Mouse (Mus musculus) left cerebral cortex, postnatal 25 days (tissue): ENCODE results near the gene Pkn3. TPM values are rescaled to one million over a fixed set of nuclear protein-coding genes. Genes with fewer than 3 reads are reported as not detected.

ENCODE experiments used
- DNase-seq, 2 experiments: peaks; one replicate each; pipeline ENCODE4 v3.0.0; 2022; ENCODE audit warnings: low spot score in 2 of 2, mixed read lengths in 1 of 2
- intact Hi-C: fragments of 180-260 bp; cut with DNase I; formaldehyde crosslinking; loops from one replicate; pipeline ENCODE4 v1.15.1; 2025
- total RNA-seq, 2 experiments: library from RNA; stranded (reverse); gene quantifications; 2 replicates each; pipeline ENCODE4 v1.2.3; 2021

The Pkn3 gene
- total RNA-seq, 2 experiments from 2014 or later = 1.6 to 2.4 TPM

DNA sequence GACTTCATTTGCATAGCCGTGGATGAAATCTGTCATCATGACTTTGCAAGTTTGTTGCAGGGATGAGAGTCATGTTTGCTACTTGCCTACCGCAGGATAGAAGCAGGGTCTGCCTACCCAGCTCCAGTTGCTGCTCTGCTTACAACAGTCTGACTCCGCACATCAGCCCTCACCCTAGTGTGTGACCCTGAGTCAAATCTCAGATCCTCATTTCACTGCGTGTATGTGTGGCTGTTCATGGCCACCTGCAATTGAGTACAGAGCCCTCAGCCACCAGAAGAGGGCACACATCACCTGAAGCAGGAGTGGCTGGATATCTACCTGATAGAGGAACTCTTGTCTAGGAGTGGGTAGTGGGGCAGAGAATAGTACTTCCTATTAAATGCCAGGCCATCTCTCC lies 9.8 kb downstream of the Pkn3 start:
- no peak for DNase-seq
- intact Hi-C loops = no loop called here

DNA sequence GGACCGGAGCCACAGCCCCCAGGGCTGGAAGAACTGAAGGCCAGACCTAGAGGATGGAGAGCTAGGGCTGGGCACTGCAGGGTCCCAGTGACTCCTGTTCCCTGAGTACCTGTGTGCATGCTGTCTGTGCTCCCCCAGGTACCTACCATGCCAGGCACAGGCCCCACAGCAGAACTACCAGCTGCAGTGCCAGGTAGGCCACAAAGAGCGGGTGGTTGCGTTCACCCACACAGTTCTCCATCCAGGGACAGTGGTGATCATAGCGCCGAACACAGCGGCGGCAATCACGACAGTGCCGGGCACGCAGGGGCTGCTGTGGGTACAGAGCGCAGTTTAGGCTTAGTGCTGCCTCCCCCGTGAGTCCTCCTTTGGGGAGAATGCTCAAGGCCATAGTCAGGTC lies 14.0 kb downstream of the Pkn3 start:
- intact Hi-C loops = no loop called here
- DNase-seq = no peak

DNA sequence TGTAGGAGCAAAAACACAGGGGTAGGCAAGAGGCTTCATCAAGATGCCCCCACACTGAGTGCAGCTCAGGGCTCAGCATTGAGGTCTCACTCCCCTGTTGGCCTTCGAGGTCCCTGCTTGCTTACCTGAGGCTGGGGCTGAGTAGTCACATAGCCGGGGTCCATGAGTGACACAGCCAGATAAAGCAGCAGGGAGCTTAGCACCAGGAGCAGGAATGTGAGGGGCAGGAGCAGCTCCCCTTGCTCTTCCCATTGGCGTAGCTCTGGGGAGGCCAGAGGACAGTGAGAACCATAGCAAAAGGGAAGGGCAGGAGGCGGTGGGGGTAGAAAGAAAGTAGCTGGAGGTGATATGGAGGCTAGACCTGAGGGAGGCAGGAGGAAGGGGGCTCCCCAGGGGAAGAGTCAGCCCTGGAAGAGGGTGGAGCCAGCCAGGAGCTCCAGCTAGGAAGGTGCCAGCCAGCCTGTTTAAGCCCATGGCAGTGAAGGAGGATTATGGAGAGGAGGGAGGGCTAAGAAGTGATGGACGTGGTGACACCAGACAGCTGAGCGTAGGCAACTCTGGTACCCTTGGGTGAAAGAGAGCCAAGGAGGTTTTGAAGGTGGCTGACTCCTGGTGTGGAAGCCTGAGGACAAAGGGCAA lies 14.9 kb downstream of the Pkn3 start:
- intact Hi-C loops = no loop called here

DNA sequence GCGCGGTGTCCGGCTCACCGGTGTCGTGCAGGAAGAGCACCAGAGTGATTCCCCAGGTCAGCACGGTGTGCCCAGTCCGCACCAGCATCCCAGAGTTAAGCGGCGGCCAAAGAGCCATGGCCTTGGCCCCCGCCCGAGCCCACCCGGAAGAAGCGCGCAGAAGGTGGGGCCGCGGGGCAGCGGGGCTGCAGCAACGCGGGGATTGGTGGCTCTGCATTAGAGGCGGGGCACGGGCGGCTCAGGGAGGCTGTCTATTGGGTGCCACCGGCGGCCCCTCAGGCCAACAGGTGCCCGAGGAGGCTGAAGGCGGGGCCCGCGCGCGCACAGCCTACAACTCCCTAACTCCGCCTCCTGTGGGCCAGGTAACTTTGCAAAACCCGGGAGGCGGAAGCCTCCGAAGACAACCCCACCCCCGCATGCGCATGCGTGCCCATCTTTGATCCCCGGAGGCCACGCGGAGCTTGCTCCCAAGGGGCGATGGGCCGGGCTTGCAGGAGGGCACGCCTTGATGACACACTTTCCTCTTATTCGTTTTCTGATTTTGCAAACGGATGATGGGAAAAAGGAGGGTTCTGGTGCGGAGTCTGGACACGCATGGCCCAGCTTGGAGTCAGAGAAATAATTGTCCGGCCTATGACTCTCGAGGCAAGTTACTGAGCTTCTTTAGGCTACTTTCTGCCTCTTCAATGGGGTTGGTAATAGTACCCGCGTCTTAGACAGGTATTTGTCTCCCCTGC lies 16.2 kb downstream of the Pkn3 start, which contains the start of gene Zdhhc12:
Zdhhc12 (minus strand) TSS at position 178 of the 737 bp plus-strand sequence.
- intact Hi-C loops = no loop called here
- peak; percentile 91 to 95 for DNase-seq

More for the DNA sequence above, 14.9 kb downstream of the Pkn3 start:
- no peak for DNase-seq

DNA sequence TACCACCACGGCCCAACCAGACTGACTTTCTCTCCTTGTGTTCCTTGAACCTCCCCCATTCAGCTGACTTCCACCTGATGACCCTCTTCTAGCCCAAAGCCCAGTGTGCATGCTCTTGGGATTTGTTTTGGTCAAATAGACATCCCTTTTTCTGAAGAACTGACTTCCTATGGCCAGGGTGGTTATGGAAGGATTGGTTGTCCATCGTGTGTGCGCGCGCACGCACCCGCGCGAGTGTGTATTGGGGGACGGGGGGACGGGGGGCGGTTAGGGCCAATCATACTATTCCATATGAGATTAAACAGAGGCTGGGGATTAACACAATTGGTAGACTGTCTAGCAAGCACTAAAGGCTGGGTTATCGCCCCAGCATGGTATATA lies 16.7 kb downstream of the Pkn3 start:
- DNase-seq = no peak

DNA sequence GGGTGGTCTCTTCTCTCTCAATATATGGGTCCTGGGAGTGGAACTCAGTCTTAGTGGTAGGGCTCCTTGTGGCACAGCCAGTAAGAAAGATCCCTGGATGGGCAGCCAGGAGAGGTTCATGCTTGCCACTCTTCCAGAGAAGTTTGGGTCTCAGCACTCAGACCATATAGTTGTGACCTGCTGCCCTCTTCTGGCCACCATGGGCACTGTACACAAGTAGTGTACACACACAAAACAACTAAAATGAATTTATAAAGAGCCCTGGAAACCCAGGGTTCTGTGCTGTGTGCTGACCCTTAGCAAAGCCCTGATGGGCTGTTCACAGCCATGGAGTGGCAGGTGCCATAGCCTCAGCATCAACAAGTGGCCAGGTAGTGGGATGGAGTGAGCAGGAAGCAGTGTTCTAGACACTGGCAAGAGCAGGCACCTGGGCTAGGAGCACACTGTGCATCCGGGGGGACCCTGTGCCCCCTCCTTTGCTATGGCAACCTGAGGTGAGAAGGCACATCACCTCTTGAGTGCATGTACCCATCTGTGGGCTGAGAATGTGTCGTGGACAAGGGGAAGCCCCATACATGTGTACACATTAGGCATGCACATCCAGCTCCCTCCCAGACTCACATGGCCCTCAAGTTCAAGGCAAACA lies 18.5 kb downstream of the Pkn3 start:
- DNase-seq = no peak
- intact Hi-C loops = loop anchor here (2.0 kb wide), 1 partner anchor 53 kb away; no protein-coding TSS in a partner anchor

More for the DNA sequence above, 16.7 kb downstream of the Pkn3 start:
- intact Hi-C loops = no loop called here

DNA sequence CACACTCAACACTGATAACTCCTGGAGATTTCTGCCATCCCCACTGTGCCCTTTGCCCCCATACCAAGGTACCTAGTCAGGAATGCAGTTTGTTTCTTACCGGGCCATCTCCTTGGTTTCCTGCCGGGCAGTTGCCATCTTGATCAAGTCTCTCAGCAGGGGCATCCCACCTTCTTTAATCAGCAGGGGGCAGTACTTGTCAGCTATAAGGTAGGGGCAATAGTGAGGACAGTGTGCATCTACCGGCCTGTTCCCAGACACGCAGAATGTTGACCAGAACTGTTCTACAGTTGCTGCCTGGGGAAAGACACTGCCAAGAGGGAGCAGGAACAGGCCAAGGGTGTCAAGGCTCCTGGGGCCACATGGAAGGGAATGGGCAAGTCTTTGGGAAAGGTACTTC lies 22.7 kb downstream of the Pkn3 start:
- no peak for DNase-seq
- intact Hi-C loops = no loop called here

DNA sequence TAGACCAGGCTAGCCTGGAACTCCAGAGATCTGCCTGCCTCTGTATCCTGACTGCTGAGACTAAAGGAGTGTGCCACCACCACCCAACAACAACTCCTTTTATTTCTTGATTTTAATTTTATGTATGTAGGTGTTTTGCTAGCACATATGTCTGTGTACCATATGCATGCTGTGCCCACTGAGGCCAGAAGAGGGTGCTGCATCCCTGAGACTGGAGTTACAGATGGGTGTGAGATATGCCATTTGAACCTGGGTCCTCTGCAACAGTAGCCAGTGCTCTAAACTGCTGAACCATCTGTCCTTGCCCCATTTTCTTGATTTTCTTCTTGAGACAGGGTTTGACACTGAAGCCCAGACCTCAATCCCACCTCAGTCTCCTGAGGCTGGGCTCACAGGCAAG lies 28.9 kb downstream of the Pkn3 start:
- peak; percentile 35 to 48 for DNase-seq
- intact Hi-C loops = no loop called here

DNA sequence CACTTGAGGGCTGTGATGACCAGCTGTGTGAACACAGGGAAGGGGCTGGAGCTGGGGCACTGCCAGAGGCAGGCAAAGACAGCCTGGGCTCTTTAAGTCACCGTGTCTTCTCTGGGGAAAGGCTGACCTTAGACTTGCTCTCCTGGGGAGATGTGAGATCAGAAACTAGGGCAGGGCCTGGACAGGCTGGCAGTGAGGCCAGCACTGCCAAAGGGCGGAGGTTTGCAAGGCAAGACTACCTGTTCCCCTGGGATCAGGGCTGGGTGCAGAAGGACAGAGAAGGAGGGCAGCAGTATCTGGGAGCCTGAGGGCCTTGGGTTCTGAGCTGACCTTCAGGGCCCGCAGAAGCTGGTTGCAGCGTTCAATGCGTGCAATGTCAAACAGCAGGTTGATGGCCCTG lies 30.2 kb downstream of the Pkn3 start:
- intact Hi-C loops = no loop called here
- DNase-seq = no peak

DNA sequence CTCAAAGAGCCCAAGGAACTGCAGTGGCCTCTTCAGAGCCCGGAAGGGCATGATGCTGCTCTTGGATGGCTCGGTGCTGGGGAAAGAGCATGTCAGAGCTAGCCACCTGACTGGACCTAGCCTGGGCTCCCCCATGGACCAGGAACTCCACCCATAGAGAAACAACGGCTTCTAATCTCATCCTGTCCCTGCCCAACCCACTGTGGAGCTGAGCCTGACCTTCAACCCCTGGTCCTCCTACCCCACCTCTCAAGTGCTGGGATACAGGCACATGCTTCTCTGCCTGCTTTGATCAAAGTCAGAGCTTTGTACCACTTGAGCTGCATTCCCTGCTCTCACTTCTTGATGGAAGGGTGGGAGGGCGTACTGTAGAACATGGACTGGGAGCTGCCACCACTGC lies 30.8 kb downstream of the Pkn3 start:
- DNase-seq = no peak
- intact Hi-C loops = no loop called here

DNA sequence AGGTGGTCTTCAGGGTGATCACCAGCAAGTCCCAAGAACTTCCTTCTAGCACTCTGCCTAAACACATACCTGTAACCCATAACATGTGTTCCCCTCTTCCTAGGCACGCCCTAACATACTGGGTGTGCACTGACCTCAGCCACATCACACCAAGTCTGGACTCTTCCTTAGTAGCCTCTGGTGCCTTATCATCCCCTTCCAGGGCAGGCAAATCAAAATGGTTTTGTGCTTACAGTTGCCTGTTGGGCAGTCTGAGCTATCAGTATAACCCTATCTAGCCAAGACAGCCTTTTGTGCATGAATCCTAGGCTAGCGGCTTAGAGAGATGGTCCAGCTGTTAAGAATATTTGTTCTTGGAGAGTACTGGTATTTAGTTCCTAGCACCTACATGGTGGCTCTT lies 34.0 kb downstream of the Pkn3 start:
- DNase-seq = no peak
- intact Hi-C loops = no loop called here

DNA sequence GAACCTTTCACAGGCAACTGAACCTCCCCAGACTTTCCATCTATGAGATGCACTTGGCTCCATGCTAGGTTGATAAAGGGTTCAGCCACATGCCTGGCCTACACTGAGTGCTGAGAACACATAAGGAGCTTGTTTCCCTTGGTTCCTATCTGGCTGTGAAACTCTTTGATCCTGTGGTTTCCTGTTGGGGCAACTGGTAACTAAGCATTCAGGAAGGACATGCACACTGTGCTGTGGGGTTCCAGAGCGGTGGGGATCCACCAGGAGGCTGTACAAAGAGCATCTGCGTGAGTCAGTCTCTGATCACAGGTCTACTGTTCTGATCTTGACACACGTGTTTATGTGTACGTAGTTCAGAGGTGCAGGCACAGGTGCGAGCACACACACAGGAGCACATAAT lies 35.1 kb downstream of the Pkn3 start:
- intact Hi-C loops = no loop called here
- DNase-seq = no peak

DNA sequence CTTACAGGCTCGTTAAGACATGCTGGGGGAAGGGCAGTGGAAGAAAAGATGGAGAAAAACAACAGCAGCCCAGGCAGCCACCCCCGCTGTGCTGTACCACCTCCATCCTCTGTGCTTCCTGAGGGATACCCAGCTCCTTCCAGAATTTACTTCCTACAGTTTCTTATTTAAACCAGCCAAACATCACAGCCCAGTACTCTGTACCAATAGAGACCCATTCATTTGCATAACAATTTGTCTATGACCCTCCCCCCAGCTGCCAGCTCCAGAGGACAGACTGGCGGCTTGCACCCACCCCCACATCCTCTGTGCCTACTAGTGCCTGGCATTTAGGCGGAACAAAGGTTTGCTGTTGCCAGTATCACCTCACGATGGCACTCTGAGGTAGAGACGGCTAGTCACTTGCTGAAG lies 42.2 kb downstream of the Pkn3 start:
- peak; percentile 79 to 92 for DNase-seq
- intact Hi-C loops = loop anchor here (5.0 kb wide), 1 partner anchor 52 kb away; no protein-coding TSS in a partner anchor

DNA sequence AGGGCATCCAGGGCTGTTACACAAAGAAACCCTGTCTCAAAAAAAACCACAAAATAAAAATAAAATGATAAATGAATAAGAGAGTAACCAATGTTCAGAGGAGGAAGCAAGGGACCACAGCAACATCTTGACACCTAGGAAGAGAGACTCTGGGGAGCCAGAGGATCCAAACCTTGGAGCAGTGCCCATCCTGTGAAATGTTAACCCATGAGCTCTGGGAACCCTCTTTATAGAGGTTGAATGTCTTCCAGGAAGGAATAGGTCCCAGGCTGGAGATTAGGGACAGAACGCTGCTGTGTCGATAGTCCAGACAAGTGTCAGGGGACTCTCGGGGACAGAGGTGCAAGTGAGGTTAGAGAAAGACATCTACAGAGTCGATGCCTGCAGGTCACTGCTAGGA lies 42.8 kb downstream of the Pkn3 start:
- DNase-seq = no peak
- intact Hi-C loops = loop anchor here (5.0 kb wide), 1 partner anchor 53 kb away; no protein-coding TSS in a partner anchor

DNA sequence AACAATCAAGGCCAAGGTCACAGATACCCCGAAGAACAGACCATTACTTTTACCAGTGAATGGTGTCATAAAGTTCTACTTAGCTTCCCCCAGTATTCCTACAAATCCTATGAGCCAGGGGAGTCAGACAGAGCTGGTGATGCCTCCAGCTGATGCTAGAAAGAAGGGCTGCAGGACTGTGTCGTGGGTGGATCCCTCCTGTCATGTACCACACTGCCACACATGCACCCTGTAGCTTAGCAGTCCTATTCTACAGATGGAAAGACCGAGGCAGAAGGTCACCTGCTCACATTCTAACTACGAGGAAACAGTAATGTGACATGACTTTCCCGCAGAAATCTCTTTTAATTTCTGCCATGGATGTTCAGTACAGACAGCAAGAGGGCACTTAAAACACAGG lies 45.3 kb downstream of the Pkn3 start:
- intact Hi-C loops = loop anchor here (5.0 kb wide), 1 partner anchor 55 kb away; no protein-coding TSS in a partner anchor
- DNase-seq = no peak

DNA sequence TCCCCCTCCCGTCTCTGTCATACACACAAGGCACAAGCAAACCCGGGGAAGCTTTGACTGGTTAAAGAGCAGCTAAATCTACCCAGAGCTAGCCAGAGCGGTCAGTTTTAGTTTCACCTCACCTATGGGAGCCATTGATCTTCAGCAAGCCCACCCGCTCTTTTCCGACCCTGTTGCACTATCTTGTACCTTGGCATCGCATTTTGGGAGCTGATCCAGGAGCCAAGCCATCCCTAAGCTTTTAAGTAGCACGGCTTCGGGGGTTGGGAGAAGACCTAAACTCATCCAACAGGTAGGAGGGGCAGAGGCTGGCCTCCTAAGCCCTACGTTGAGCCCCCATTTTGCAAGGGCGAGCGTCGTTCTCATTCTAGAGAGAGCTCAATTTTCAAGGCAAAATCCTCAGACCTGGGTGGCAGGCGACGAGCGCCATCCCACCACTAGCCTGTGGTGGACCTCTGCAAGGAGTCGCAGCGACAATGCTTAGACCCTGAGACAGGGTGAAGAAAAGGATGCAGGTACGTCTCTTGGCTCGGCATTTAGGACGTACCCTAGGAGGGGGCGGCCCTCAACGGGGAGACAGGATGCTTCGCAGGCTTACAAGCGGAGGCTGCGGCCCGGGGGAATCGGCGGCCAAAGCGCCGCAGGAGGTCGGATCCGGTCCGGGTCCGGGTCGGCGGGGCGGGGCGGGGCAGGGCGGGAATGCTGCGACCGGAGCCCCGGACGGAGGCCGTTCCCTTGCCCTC lies 46.4 kb downstream of the Pkn3 start:
- DNase-seq = peak; percentile 32 to 38
- intact Hi-C loops = loop anchor here (5.0 kb wide), 1 partner anchor 57 kb away; no protein-coding TSS in a partner anchor

DNA sequence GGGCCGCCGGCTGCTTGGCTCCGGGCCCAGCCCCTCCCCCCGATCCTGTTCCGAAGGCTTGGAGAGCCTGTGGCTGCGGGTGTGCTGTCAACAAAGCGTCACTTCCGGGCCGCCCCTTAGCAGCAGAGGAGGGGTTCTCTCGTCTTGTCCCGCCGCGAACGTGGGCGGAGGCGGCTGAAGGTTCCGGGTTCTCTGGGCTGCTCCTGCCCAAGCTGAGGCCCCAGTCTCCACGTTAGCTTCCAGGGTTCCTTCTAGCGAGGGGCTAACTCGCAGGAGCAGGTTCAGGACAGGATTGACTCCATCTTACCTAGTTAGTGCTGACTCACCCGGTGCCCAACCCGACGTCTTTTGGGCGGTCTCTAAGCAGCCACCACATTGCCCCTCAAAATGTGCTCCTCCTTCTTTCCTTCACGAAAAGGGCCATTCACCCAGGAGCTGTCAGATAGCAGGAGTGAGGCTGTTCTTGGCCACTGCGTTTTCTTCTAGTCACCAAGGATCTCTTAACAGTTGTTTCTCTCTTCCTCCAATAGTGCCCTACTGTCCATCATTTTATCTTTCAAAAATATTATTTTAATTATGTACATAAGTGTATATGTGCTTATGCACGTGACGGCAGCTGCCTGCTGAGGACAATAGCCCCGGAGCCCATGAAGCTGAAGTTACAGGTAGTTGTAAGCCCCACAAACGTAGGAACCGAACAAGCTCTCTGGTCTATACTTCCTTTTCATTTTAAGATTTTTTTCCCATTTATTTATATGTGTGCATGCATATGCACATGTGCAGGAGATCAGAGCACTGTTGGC lies 47.2 kb downstream of the Pkn3 start, which contains the start of gene Zer1:
Zer1 (minus strand) TSS at position 114 of the 803 bp plus-strand sequence.
- DNase-seq = peak; percentile 96 to 97
- intact Hi-C loops = loop anchor here (5.0 kb wide), 1 partner anchor 57 kb away; no protein-coding TSS in a partner anchor

DNA sequence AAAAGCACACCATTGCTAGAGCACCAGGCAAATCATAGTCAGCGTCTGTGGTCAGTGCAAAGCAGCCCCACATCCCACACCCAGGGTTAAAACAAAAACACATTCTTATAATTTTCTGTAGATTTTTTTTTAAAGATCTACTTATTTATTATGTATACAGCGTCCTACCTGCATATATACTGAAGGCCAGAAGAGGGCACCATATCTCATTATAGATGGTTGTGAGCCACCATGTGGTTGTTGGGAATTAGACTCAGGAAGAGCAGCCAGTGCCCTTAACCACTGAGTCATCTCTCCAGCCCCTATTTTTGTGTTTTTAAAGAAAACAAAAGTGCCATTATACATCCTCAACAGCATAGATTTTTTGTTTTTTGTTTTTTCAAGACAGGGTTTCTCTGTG lies 51.3 kb downstream of the Pkn3 start:
- peak; percentile 30 to 69 for DNase-seq
- intact Hi-C loops = no loop called here

DNA sequence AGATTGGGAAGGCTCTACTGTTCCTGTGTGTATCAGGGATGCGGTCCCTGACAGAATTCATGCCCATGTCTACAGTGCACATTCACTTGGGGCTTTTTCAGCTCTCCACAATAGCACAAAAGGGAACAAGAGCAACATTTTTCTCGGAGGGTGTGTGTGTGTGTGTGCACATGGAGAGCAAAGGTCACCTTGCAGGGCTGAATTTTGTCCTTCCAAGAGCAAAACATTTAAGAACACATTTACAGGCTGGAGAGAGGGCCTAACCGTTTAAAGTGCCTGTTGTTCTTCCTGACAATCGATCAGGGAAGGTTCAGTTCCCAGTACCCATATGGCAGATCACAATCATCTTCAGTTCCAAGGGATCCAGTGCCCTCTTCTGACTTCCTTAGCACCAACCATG lies 52.7 kb downstream of the Pkn3 start:
- DNase-seq = no peak
- intact Hi-C loops = no loop called here
